Mouse (Mus musculus): ENCODE data around the gene Atn1.

The Atn1 gene

DNA sequence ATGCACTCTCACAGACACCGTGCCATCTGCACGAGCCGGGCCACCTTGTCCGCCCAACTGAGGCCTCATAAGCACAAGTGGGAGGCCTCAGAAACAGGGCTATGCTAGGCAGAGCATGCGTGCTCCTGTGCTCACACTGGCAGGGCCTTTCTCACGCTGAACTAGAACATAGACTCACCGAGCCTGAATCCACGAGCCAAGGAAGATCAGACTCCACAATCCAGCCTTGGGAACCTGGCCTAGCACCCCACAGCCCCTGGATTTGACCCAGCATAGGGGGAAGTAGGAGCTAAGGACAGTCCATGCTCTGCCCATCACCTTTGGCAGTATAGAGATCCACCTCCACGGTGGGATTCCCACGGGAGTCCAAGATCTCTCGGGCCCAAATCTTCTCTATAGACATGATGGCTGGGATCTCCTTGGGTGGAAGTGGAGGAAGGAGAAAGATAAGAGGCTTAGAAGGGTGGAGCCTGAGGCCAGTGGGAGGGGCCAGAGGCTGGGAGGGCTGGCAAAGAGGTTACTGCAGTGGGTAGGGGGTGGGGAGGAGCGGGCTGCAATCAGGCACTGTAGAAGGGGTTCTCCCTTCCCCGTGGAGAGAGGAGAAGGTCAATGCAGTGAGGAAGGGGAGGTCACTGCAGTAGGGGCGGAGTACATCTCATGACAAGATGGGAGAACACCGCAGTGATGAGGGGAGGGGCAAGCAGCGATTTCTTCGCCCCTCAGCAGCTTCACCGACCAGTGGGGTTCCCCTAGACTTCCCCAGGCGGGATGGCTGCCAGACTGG lies 11.8 kb upstream of the Atn1 start:
- peak in 1 of 2 experiments; percentile 16 for DNase-seq (ENCODE audit: low spot score in 2 of 2)

DNA sequence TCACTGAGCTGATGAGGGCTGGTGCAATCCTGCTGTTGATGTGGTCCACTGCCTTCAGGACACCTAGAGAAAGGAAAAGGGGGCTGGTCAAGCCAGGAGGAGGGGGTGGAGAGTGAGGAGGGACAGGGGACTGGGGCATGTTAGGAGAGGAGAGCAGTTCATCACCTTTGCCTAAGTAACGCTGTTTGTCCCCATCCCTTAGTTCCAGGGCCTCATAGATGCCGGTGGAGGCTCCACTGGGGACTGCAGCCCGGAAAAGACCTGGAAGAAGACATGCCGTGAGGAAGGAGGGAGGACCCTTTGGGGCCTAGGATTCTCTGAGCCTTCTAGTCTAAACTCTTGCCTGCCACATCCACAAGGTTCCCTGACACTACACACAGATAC lies 11.2 kb upstream of the Atn1 start:
- DNase-seq (ENCODE audit: low spot score in 2 of 2) = no peak

DNA sequence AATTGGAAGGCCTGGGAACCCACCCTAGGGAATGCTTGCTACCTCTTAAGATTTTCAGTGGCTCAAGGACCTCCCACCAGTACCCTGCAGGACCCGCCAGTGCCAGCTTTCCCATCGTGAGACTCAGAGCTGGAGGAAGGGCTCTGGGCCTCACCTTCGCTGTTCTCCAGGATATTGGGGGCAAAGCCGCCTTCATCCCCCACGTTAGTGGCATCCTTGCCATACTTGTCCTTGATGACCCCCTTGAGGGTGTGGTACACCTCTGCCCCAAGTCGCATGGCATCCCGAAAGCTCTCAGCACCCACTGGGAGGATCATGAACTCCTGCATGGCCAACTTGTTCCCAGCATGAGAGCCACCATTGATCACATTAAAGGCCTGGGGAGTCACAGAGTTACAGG lies 9.6 kb upstream of the Atn1 start:
- DNase-seq (ENCODE audit: low spot score in 2 of 2) = no peak

DNA sequence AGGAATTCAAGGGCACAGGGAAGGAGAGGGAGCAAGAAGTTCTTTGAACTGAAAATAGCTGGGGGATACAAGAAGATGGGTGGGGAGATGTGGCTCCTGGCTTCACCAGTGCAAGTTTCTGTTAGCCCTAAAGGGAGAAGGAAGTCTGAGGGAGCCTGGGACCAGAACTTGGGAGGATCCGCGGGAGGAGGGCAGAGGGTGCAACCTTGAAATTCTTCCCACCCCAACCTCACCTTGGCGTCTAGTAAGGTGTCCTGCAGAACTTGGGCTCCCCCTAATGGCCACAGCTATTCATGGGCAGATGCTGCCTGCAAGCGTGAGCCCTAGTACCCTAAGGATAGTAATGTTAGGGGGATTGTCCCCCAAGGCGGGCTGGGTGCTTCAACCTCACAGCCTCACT lies 2.9 kb upstream of the Atn1 start:
- peak; percentile 84 to 85 for DNase-seq (ENCODE audit: low spot score in 2 of 2)

GRCm38 (mm10) chr6:124758849-124759232 lies 2.5 kb upstream of the Atn1 start:
- DNase-seq (ENCODE audit: low spot score in 2 of 2) = no peak

GRCm38 (mm10) chr6:124757909-124758848 lies 1.9 kb upstream of the Atn1 start:
- peak in 1 of 2 experiments; percentile 45 for DNase-seq (ENCODE audit: low spot score in 2 of 2)

GRCm38 (mm10) chr6:124757351-124757880 lies 1.1 kb upstream of the Atn1 start:
- DNase-seq (ENCODE audit: low spot score in 2 of 2) = no peak

GRCm38 (mm10) chr6:124756652-124757350 lies 477 bp upstream of the Atn1 start:
- peak; percentile 73 to 87 for DNase-seq (ENCODE audit: low spot score in 2 of 2)

- no peak for DNase-seq (ENCODE audit: low spot score in 2 of 2)
Observed at GRCm38 (mm10) chr6:124755306-124755705, 1.0 kb downstream of the Atn1 start.

DNA sequence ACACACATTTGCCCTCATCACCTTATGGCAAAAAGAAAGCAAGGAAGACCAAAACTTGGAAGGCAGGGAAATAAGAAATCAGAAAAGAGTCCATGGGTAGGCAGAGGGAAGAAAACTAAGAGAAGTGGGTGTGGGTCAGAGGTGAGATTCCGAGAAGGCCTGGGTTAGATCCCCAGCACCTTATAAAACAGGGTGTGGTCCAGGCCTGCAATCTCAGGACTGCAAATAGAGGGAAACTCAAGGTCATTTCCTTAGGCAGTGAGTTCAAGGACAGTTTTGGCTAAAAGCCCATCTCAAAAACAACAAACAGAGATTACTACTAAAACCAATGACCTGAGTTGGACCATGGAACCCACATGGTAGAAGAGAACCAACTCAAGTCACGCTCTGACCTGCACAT lies 2.5 kb downstream of the Atn1 start:
- no peak for DNase-seq (ENCODE audit: low spot score in 2 of 2)

DNA sequence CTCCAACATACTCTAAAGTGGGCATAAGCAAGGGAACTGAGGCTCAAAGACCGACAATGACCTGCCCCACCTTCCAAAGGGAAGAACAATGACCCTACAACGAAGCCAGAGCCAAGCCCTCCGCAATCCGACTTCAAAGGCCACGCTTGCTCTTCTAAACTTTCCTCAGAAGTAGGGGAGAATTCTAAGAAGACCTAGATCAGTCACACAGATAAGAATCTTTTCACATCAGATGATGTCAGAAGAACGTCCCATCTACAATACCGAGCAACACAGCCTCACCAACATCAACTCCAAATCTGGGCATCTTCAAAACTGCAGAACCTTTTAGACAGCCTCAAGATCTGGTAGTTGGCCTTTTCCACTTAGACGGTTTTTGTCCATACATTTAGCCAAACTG lies 5.9 kb downstream of the Atn1 start:
- DNase-seq (ENCODE audit: low spot score in 2 of 2) = no peak

GRCm38 (mm10) chr6:124746654-124747632 lies 9.4 kb downstream of the Atn1 start:
- no peak for DNase-seq (ENCODE audit: low spot score in 2 of 2)

DNA sequence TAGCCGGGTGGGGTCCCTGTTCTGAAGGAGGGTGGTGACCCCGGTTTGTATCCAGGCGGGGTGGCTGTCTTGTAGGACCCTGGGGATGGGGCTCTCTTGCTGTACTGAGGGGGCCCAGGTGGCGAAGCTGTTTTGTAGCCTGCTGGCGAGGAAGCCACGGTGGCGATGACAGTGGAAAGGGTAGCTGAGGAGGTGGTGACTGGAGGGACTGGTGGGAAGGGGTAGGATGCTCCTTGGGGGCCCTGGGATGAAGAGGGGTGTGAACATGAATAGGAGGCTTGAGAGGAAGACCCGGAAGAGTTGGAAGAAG lies 10.1 kb downstream of the Atn1 start:
- no peak for DNase-seq (ENCODE audit: low spot score in 2 of 2)

GRCm38 (mm10) chr6:124745490-124746295 lies 10.6 kb downstream of the Atn1 start:
- peak; percentile 87 to 94 for DNase-seq (ENCODE audit: low spot score in 2 of 2)

- no peak for DNase-seq (ENCODE audit: low spot score in 2 of 2)
Observed at GRCm38 (mm10) chr6:124744755-124745321, 11.5 kb downstream of the Atn1 start.

DNA sequence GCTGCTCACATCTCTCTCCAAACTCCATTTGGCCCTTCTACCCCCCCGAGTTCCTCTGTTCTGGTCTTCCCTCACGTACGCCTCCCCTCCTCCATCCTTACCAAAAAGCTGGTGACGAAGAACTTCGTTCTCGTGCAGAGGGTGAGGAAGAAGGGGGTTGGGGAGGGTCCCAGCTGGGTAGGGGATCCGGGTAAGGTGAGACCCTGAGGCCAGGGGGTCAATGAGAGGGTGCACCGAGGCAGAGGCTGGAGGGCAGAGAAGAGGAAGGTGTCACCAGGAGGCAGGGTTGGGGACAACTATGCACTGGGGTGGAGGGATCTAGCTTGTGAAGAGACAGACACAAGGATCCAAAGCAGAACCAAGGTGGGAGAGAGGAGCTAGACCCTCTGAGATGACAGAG lies 12.7 kb downstream of the Atn1 start:
- no peak for DNase-seq (ENCODE audit: low spot score in 2 of 2)

DNA sequence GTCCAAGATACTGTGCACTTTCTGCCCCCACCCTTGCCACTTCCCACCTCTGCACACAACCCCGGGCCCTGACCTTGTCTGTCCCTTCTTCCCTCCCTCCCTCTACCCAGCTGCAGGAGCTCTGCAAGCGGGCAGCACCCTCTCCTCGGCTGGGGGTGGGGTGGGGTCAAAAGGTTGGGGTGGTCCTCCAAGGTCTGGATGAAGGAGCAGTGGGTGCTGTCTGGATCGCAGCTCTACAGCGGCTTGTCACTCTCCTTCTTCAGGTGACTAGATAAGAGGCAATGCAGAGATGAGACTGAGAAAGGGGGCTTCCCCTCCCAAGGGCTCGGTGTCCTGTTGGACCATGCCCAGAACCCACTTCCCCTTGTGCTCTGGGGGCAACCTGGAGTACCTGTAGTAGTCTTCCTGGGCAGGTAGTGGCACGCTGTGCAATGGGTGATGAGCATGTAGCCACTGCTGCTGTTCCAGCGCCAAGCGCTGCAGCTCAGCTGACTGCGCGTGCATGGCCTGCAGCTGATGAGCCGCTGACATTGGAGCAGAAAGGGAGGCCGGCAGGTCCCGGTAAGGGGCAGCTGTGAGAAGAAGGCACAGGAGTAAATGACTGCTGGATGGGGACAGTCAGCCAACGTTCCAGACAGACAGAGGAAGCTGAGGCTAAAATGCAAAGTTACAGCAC lies 13.3 kb downstream of the Atn1 start:
- no peak for DNase-seq (ENCODE audit: low spot score in 2 of 2)

GRCm38 (mm10) chr6:124741842-124742241 lies 14.5 kb downstream of the Atn1 start:
- DNase-seq (ENCODE audit: low spot score in 2 of 2) = no peak
